Mouse (Mus musculus) G1E (cell line): ENCODE data around the gene Olfml1.

Experiments
- CTCF ChIP-seq: IDR thresholded peaks from 2 replicates; pipeline ENCODE4 v1.5.1; 2012; ENCODE audit warnings: low read depth, low read length, inconsistent platforms, mixed read lengths
- GATA1 ChIP-seq: IDR thresholded peaks from 2 replicates; pipeline ENCODE4 v1.6.1; 2012; ENCODE audit warnings: borderline replicate concordance, low read length, inconsistent platforms, mixed read lengths
- GATA2 ChIP-seq: IDR thresholded peaks from 2 replicates; pipeline ENCODE4 v1.6.1; 2012; ENCODE audit warnings: low read depth, low read length, inconsistent platforms, borderline replicate concordance
- POLR2AphosphoS5 ChIP-seq: IDR thresholded peaks from 2 replicates; pipeline ENCODE4 v1.6.1; 2012; ENCODE audit warnings: low read depth, low read length, inconsistent platforms; ENCODE audit not compliant: insufficient replicate concordance
- TAL1 ChIP-seq: conservative IDR thresholded peaks from 2 replicates; pipeline ENCODE4 v1.6.1; 2012; ENCODE audit warnings: low read depth, low read length, inconsistent platforms, mixed read lengths

DNA sequence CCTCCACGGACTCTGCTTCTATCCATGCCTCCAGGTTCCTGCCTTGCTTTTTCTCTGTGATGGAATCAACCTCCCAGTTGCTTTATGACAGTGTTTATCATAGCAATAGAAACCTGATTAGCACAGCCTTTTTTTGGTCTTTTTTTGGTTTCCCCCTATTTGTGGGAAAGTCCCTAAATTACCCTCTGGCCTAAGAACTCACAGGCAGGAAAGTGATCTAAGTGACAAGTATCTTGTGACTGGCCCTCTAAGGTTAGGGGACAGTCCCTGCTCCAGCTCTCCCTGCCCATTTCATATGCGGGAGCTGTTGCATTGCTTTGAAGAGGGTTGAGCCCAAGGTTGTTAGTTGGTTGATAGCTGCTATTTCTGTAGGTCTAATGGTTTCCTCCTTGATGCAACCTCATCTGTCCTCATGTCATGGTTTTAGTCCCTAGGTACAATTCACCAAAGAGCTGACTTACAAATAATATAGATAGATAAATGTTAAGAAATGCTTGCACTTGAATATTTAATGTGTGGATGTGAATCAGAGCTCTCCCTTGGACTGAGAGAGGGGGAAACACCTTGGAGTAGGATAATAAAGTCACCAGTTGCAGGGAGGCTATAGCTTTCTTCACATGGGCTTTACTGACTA, 42.5 kb downstream of the Olfml1 start:
- TF ChIP-seq CTCF = no peak
- no peak for TF ChIP-seq GATA1
- TF ChIP-seq GATA2 = no peak
- TF ChIP-seq TAL1 = no peak
- TF ChIP-seq POLR2AphosphoS5 = no peak
